Mouse (Mus musculus) lung, postnatal 0 days (tissue): Measurements from ENCODE around the gene Sh3d19.

Source experiments
- CTCF ChIP-seq: IDR thresholded peaks from 2 replicates; pipeline ENCODE4 v1.5.1; 2016; ENCODE audit warnings: antibody characterized with exemption, mild to moderate bottlenecking
- EP300 ChIP-seq: IDR thresholded peaks from 2 replicates; pipeline ENCODE4 v1.6.1; 2016; ENCODE audit warnings: antibody characterized with exemption, mild to moderate bottlenecking, control low read depth

- TF ChIP-seq CTCF: no peak
- TF ChIP-seq EP300: no peak
These were observed 165.1 kb downstream of the Sh3d19 start for GRCm38 (mm10) chr3:86135886-86136563.
